Mouse (Mus musculus) kidney, embryonic 16.5 days (tissue): ENCODE measurements around the gene Paqr4. TPM values are rescaled to one million over a fixed set of nuclear protein-coding genes. Genes with fewer than 3 reads are reported as not detected.
"Not testable (repeated sequence)": the region's sequence is repeated elsewhere in the genome, so short reads cannot be mapped to it uniquely, and the experiment has no call there.

ENCODE experiments used
- ATAC-seq: fragments of 200-750 bp; cut with Nextera tagmentation; 2 replicates; pipeline ENCODE4 v1.8.0; 2017; ENCODE audit warnings: moderate TSS enrichment; ENCODE audit not compliant: low FRiP score, low TSS enrichment
- H3K27ac ChIP-seq: fragments of 300-500 bp; sonication (generic); 2 replicates; pipeline ENCODE4 v1.5.1; 2014; ENCODE audit warnings: low read length
- H3K27me3 ChIP-seq: fragments of 300-500 bp; sonication (generic); 2 replicates; pipeline ENCODE4 v1.6.1; 2014; ENCODE audit warnings: low read length, control low read depth, mixed read lengths; ENCODE audit not compliant: insufficient read depth
- H3K36me3 ChIP-seq: fragments of 300-500 bp; sonication (generic); 2 replicates; pipeline ENCODE4 v1.6.1; 2014; ENCODE audit warnings: low read length, control low read depth, mixed read lengths; ENCODE audit not compliant: insufficient read depth
- H3K4me1 ChIP-seq: fragments of 300-500 bp; sonication (generic); 2 replicates; pipeline ENCODE4 v1.6.1; 2014; ENCODE audit warnings: low read length, control low read depth, mixed read lengths; ENCODE audit not compliant: insufficient read depth
- H3K4me2 ChIP-seq: fragments of 300-500 bp; sonication (generic); replicated peaks from 2 replicates; pipeline ENCODE4 v1.6.1; 2014; ENCODE audit warnings: low read depth, low read length
- H3K4me3 ChIP-seq: fragments of 300-500 bp; sonication (generic); 2 replicates; pipeline ENCODE4 v1.5.1; 2014; ENCODE audit warnings: mild to moderate bottlenecking, low read length
- H3K9ac ChIP-seq: fragments of 300-500 bp; sonication (generic); replicated peaks from 2 replicates; pipeline ENCODE4 v1.6.1; 2014; ENCODE audit warnings: low read length
- H3K9me3 ChIP-seq: fragments of 300-500 bp; sonication (generic); 2 replicates; pipeline ENCODE4 v1.6.1; 2016; ENCODE audit warnings: low read length, control low read depth
- WGBS: fragments of 180-500 bp; shearing (Covaris S2); extraction: QIAGEN DNeasy Blood & Tissue Kit; methylation state at CpG from one replicate; pipeline ENCODE4 v1.1.7; 2014; 5-methylcytosine and 5-hydroxymethylcytosine counted together
- polyA plus RNA-seq: library from polyadenylated mRNA; unstranded; fragments of >200 nt; fragmentation: Nextera tagmentation; extraction: Ambion mirVana; gene quantifications from 2 replicates; pipeline ENCODE4 v1.2.1, GENCODE M21; 2015

Gene Paqr4
- polyA plus RNA-seq, 1 experiment from 2014 or later: 25.4 TPM

DNA sequence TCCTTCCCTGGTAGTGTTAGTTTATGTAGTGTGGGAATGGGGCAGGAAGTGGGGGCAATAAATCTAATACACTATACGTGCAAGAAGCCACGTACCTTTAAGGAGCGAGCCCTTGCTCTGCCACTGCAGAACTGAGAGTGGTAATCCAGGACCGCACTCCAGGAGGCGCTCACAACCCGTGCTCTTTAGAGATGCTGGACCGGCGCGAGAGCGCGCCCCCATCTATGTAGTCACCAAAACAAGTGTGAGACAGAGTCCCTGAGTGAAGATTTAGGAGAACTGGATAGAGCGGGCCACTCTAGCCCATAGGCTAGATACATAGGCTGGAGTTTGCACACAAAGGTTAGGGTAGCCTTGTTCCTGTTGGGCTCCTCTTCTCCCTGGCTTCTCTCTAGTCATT is 33.4 kb upstream of the Paqr4 start:
- WGBS: 2% methylated on average over 12 of the region's 12 CpGs

DNA sequence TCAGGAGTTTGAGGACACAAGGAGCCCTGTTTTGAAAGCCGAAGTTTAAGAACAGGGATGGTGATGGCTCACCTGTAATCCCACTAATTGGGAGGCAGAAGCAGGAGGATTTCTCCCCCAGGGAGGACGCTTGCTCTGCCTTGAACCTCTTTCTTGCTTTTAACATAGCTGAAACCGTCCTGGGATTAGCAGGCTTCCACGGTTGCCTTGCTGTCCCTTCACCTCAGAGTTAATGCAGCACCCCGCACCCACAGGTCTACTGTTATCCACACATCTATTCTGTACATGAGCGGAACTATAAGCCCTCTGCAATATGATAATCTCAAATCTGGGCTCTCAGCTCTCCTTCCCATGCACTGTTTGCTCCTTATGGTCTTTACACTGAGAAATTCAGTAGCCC is 33.0 kb upstream of the Paqr4 start:
- no peak for ATAC-seq
- Histone ChIP-seq H3K4me3 (no peak overlapping the region), H3K4me1 (peaks cover 14% of the 10 kb centered on the region), H3K9me3 (no peaks in the 10 kb centered on the region), H3K4me2 (no peak overlapping the region), H3K27ac (no peak overlapping the region), H3K9ac (no peak overlapping the region; the same call in 1 of the 2 replicates), H3K36me3 (no peaks in the 10 kb centered on the region), H3K27me3 (no peaks in the 10 kb centered on the region)
- WGBS: 63% methylated on average over 6 of the region's 6 CpGs

More for the DNA sequence above, 33.4 kb upstream of the Paqr4 start:
- no peak overlapping the region for H3K27ac ChIP-seq
- no peak overlapping the region; the same call in 1 of the 2 replicates for H3K9ac ChIP-seq
- no peak overlapping the region for H3K4me3 ChIP-seq
- no peaks in the 10 kb centered on the region for H3K27me3 ChIP-seq
- no peak overlapping the region for H3K4me2 ChIP-seq
- peaks cover 14% of the 10 kb centered on the region for H3K4me1 ChIP-seq
- no peaks in the 10 kb centered on the region for H3K36me3 ChIP-seq
- no peaks in the 10 kb centered on the region for H3K9me3 ChIP-seq
- peak; percentile 56 for ATAC-seq

DNA sequence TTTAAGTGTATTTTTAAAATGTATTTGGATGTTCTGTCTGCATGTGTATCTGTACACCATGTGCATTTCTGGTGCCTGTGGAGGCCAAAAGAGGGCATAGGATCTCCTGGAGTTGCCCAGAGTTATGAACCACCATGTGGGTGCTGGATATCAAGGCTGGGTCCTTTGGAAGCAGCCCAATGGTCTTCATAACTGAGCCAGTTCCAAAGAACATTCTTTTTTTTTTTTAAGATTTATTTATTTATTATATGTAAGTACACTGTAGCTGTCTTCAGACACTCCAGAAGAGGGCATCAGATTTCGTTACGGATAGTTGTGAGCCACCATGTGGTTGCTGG is 31.5 kb upstream of the Paqr4 start:
- not testable (repeated sequence) for H3K4me3 ChIP-seq, H3K9me3 ChIP-seq, ATAC-seq, H3K36me3 ChIP-seq, H3K4me2 ChIP-seq, H3K9ac ChIP-seq, H3K27ac ChIP-seq, H3K27me3 ChIP-seq
- peaks cover 14% of the 10 kb centered on the region for H3K4me1 ChIP-seq
- WGBS: 90% methylated on average over 2 of the region's 2 CpGs

DNA sequence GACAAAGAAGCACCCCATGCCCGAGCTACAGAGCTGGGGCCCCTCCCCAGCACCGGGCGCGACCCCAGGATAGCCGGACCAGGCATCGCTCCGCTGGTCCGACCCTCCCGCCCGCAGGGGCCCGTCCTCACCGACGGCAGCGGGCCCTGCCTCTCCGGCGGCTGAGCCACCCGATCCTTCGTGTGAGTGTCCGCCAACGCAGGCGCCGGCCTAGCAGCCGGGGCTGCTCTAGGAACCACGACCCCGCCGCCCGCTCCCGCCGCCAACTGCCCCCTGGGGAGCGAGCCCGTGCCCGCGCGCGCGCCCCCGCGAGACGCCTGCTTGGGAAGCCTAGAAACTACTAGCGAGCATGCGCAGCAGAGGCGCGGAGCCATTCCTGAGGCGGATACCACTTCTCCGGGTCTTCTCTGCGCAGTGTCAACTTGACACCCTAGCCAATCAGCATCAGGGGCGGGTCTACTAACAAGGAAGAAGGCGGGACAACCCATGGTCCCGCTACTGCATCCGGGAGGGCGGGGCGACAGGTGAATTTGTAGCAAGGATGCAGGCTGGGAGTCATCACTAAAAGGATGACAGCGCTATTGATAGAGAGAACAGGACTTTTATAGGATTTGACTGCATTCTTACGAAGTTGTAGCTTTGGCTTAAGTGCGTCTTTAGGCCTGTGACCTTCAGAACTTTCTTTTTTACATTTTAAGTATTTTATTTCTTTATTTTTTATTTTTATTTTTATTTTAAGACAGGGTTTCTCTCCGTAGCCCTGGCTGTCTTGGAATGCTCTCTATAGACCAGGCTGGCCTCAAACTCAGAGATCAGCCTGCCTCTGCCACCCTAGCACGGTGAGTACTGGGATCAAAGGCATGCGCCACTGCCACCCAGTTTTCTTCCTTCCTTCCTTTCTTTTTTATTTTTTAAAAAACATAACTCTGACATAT is 30.9 kb upstream of the Paqr4 start, which contains the start of gene Flywch1:
TSS of gene Flywch1 (minus strand) at position 319 of the 935 bp plus-strand sequence.
- peaks cover 14% of the 10 kb centered on the region for H3K4me1 ChIP-seq
- peak; percentile 98 for ATAC-seq
- peak within 1 kb of the TSS; percentile 95 for H3K4me3 ChIP-seq
- peak within 1 kb of the TSS; percentile 96 for H3K9ac ChIP-seq
- H3K27me3 ChIP-seq: no peaks in the 10 kb centered on the region
- H3K4me2 ChIP-seq: peak within 1 kb of the TSS; percentile 87
- WGBS: 3% methylated on average over 58 of the region's 58 CpGs
- H3K9me3 ChIP-seq: no peaks in the 10 kb centered on the region
- 0 out of 2 replicates have a peak, but pooled peaks cover 4% of the 10 kb centered on the region for H3K36me3 ChIP-seq
- H3K27ac ChIP-seq: peak within 1 kb of the TSS; percentile 90

DNA sequence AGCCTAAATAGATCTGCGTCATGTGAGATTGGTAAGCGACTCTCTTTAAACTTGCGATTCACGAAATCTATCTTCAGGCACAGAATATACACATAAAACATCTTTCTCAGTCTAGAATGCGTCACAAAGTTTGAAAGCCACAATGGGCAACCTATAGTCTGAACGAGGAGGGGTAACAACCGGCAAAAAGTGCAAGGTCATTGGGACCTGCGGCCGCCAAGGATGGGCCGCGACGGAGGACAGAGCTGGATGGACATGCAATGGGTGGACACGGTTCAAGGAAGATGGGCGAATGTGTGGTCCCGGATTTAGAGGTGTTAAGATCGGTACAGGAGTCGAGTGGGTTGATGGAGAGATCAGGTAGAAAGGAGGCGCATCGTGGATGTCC is 30.2 kb upstream of the Paqr4 start:
- Histone ChIP-seq H3K27me3 (no peaks in the 10 kb centered on the region), H3K4me1 (peaks cover 14% of the 10 kb centered on the region), H3K4me2 (peak overlapping the region; percentile 87), H3K27ac (peak overlapping the region; percentile 90), H3K36me3 (0 out of 2 replicates have a peak, but pooled peaks cover 4% of the 10 kb centered on the region), H3K9me3 (no peaks in the 10 kb centered on the region), H3K4me3 (peak overlapping the region; percentile 95), H3K9ac (peak overlapping the region; percentile 96)
- WGBS: under 1% methylated on average over 19 of the region's 19 CpGs
- no peak; the same call in 1 of the 2 replicates for ATAC-seq

DNA sequence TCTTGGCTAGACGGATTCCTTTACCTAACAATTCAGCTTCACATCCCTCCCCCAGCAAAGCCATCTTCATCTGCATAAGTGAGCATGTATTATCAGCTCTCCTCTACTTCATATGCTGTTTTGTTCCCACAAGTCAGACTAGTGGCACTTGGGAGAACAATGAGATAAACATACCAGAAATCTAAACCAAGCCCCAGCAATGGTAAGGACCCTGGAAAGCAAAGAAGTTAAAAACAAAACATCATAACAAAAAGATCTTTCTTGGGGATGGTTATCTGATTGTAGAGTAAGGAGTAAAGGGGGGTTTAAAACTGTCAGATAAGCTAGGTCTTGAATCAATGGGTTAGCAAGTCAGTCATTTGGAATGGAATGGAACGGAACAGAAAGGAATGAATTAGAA is 29.8 kb upstream of the Paqr4 start:
- 22% methylated on average over 2 of the region's 2 CpGs for WGBS
- Histone ChIP-seq H3K9me3 (no peaks in the 10 kb centered on the region), H3K27me3 (no peaks in the 10 kb centered on the region), H3K4me1 (peaks cover 14% of the 10 kb centered on the region), H3K9ac (peak overlapping the region; percentile 96), H3K36me3 (0 out of 2 replicates have a peak, but pooled peaks cover 4% of the 10 kb centered on the region), H3K4me3 (peak overlapping the region; percentile 95), H3K27ac (peak overlapping the region; percentile 90), H3K4me2 (peak overlapping the region; percentile 87)
- no peak for ATAC-seq

DNA sequence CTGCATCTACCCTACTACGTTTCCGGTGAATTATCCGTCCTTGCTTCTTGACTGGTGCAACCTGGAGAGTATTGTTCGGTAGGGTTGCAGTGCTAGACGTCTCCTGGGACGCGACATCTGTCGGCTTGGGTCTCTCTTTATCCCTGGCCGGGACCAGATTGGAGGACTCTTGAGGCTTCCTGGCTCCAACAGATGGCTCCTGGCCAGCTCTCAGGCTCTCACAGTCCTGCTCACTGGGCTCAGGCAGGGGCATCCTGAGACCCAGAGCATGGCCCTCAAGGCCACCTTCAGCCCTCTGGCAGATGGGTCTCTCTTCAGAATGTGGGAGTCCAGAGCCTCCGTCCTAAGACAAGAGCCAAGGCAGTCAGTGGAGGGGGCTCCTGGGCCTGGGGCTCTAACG is 22.3 kb upstream of the Paqr4 start:
- Histone ChIP-seq H3K36me3 (peaks cover 49% of the 10 kb centered on the region), H3K9me3 (no peaks in the 10 kb centered on the region), H3K4me2 (no peak overlapping the region), H3K27me3 (no peaks in the 10 kb centered on the region), H3K4me3 (no peak overlapping the region), H3K4me1 (no peaks in the 10 kb centered on the region), H3K27ac (no peak overlapping the region), H3K9ac (no peak overlapping the region)
- 90% methylated on average over 11 of the region's 11 CpGs for WGBS
- no peak for ATAC-seq

DNA sequence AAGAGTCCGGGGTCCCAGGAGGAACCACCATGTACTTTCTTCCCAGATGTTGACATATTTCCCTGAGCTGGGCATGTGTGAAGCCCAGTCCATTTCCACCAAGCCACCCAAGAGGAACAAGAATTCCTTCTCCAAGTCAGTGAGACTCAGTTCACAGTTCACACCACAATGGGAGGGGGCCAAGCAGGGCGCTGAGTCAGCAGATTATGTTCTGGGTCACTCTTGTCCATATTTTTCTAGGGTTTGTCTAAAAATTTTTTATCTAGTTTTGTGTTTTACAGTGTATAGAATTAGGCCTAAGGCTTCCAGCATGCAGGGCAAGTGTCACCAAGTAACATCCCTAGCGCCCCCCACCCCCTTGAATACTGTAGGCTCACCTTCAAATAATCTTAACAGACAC is 20.5 kb upstream of the Paqr4 start:
- ATAC-seq: no peak
- Histone ChIP-seq H3K27ac (no peak overlapping the region), H3K4me1 (no peaks in the 10 kb centered on the region), H3K27me3 (no peaks in the 10 kb centered on the region), H3K9ac (no peak overlapping the region), H3K36me3 (peaks cover 63% of the 10 kb centered on the region), H3K4me3 (no peak overlapping the region), H3K4me2 (no peak overlapping the region), H3K9me3 (no peaks in the 10 kb centered on the region)
- 99% methylated on average over 3 of the region's 3 CpGs for WGBS

DNA sequence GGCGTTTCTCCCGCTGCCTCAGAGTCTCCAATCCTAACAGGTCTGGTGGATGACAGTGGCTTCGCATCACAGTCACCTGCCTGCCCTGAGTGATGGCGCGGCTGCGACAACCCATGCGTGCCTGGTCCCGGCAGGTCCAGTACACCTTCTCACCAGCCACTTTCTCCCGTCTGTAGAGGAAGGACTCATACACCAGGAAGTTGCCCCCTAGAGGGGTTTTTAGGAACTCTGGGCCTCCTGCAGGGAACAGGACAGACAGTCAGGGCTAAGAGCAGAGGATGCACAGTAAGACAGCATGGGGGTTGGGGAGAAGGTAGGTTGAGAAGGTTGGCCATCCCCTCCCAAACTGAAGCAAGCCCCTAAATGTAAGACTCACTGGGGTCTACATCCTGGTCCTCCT is 19.6 kb upstream of the Paqr4 start:
- 92% methylated on average over 9 of the region's 9 CpGs for WGBS
- no peak overlapping the region for H3K4me3 ChIP-seq
- no peaks in the 10 kb centered on the region for H3K27me3 ChIP-seq
- H3K4me2 ChIP-seq: no peak overlapping the region
- no peak overlapping the region for H3K9ac ChIP-seq
- no peaks in the 10 kb centered on the region for H3K4me1 ChIP-seq
- H3K9me3 ChIP-seq: no peaks in the 10 kb centered on the region
- peaks cover 72% of the 10 kb centered on the region for H3K36me3 ChIP-seq
- H3K27ac ChIP-seq: no peak overlapping the region
- no peak for ATAC-seq

DNA sequence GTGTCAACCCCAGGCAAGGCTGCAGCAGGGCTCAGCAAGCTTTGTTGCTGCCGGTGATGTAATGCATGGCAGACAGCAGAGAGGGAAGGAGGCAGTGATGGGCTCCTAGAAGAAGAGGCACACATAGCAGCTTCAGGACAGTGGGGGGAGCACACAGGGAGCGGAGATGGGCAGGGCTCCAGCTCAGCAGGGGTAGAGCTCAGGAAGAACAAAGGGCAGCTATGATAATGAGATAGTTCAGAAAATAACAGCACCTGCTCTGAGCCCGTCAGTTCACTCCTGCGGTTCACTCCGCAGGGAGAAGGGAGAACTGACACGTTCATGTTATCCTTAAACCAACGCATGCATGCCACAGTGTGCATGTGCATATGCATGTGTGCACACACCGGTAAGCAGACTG is 18.1 kb upstream of the Paqr4 start:
- no peak overlapping the region for H3K4me3 ChIP-seq
- H3K36me3 ChIP-seq: peaks cover 78% of the 10 kb centered on the region
- H3K4me2 ChIP-seq: no peak overlapping the region
- 90% methylated on average over 8 of the region's 8 CpGs for WGBS
- no peak overlapping the region for H3K9ac ChIP-seq
- no peak overlapping the region for H3K27ac ChIP-seq
- no peaks in the 10 kb centered on the region for H3K4me1 ChIP-seq
- H3K27me3 ChIP-seq: no peaks in the 10 kb centered on the region
- no peak for ATAC-seq
- H3K9me3 ChIP-seq: no peaks in the 10 kb centered on the region
